Mouse (Mus musculus) right cerebral cortex, postnatal 36 days (tissue): ENCODE results near the gene C1qc.

Experiments
- DNase-seq, 2 experiments: peaks; one replicate each; pipeline ENCODE4 v3.0.0; 2022; ENCODE audit warnings: low spot score in 2 of 2, mixed read lengths in 1 of 2

Gene C1qc

GRCm38 (mm10) chr4:136892811-136893210, at the start of gene C1qc:
Gene C1qc, minus strand, starts transcription at chr4:136893065.
- peak in 1 of 2 experiments; percentile 13 for DNase-seq

DNA sequence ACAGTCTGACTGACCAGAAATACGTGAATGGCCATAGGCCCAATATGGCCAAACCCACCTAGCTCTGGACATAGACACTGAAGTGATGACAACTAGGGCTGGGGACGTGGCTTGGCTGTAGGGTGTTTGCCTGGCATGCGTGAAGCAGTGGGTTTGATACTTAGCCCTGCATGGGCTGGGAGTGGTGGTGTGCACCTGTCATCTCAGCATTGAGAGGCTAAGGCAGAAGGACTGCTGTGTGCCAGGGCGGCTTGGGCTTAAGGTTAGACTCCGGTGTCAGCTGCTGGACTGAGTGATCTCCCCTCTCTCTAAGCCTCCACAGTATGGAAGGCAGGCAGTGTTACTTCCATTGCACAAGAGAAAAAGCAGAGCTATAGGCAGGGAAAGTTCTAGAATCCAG, 45.1 kb upstream of the C1qc start:
- DNase-seq, result no peak

DNA sequence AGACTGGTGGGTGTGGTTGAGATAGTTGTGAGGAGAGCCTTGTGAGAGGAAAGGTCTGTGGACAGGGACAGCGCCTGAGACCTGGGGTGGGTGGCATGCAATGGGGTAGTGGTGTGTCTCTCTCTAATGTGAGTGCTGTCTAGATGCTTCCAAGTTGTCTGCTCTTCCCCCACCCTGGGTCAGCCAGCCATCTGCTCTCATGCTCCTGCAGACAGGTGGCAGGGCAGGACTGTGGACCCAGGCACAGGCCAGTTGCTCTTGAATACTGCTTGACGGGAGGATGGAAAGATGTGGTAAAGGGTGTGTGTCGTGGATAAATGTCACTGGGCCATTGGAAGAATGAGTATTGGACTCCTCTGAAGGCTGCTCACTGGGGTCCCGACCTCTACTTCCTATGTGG, 44.5 kb upstream of the C1qc start:
- DNase-seq, result no peak

DNA sequence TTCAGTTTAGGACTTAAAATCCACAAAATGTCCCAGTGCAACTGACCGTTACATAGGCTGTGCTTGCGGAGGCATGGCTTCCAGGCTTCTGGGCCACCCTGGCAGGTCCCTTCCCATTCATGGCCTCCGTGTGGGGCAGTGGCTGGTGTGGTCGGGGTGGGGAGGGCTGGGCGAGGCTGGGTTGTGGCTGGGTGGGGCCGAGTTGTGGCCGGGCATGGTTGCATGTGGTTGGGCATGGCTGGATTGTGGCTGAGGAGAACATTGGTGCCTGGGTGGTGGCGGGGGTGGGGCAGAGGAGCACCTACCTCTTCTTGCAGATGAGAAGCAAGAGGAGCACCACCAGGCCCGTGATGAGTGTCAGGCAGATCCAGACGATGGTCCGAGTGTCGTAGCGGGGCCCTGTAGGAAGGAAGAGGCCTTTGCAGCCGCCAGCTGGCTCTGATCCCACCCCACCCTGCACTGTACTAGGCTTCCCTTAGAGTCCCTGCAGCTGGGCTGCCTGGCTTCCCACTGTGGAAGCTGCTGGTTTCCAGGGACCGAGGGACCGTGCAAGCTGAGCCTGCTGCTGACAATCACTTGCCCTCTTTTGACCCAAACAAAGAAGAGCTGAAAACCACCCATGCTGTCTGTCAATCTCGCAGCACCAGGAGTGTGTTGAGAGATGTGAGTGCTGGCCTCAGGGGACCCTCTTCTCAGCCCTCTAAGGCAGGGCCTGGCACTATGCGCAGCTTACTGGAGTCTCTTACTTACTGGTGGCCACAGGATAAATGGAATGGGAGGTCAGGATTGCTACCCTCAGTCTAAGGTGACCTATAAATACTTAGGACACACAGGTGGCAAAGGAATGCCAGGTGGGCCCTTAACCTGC, 42.1 kb upstream of the C1qc start:
- no peak for DNase-seq

- no peak for DNase-seq
Measured at GRCm38 (mm10) chr4:136930474-136930873, 37.6 kb upstream of the C1qc start.

DNA sequence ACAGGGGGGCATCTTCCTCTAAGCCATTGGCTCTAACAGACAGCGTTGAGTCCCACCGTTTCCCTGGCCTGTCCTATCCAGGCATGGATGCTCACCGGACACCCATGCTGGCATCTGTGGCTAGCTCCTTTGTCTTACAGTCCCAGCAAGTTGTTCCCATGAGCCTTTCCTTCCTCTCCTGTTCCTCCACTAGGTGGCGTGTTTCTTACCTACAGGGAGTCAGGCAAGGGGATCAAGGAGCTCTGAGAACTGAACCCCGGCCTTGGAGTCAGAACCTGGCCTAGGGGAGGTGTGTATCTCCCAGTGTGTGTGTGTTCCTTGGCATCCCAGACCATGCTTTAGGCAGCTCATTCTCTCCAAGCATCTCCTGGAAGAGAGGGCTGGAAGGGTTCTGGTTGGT, 36.1 kb upstream of the C1qc start:
- DNase-seq, result no peak

- no peak for DNase-seq
Measured at GRCm38 (mm10) chr4:136925804-136926203, 32.9 kb upstream of the C1qc start.

- no peak for DNase-seq
Measured at GRCm38 (mm10) chr4:136924529-136924928, 31.7 kb upstream of the C1qc start.

DNA sequence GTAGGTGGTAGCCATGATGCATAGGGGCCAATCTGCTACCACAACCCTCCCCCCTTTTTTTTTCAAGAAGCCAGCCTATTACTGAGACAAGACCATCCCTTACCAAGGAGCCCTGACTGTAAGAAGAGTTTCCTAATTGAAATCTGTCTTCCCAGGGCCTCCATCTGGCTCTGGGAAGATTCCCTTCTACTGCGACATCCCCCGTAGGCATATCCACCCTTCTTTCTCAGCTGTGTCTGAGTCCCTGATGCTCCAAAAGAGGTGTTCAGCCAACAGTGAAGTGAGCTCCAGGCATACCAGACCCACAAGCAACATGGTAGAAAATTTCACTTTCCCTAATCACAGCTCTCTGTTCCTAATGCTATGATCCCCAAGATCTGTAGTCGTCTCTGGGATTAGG, 26.7 kb upstream of the C1qc start:
- no peak for DNase-seq

- DNase-seq, result no peak
Measured at GRCm38 (mm10) chr4:136918834-136919233, 26.0 kb upstream of the C1qc start.

GRCm38 (mm10) chr4:136917165-136917524, 24.3 kb upstream of the C1qc start:
- DNase-seq, result no peak

DNA sequence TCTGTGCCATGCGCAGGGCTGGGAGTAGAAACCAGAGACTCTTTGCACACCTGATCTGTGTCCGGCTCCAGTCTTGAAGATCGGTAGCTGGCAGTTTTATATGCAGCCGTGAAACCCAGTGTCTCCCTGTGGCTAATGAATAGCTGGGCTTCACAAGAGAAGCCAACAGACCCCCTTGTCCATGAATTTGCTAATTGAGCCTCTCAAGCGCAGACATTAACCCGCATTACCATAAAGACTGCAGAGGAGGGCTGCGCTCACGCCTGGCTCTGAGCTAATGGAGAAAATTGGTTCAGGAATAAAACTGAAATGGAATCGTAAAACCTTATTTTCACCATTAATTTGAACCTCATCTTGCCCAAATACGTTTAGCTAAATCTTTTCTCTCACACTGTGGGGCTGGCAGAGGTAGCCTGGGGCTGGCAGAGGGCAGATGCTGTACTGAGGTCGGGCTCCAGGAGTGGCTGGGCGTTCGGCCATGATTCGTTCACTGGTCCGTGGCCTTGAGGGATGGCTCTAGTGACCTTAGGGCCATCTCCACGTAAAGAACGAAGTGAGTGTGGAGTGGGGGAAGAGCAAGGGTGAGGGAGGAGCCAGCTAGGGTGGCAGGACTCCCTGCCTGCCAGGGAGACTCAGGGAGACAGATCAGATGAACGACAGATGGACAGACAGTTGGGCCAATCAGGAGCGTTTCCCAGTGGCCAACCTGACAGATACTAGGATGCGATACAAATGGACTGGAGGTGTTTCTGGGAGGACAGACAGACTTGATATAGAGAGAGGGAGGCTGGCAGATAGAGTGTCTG, 23.7 kb upstream of the C1qc start:
- no peak for DNase-seq

GRCm38 (mm10) chr4:136912841-136913240, 20.0 kb upstream of the C1qc start:
- DNase-seq, result no peak

GRCm38 (mm10) chr4:136911804-136912203, 18.9 kb upstream of the C1qc start:
- no peak for DNase-seq

- no peak for DNase-seq
Measured at GRCm38 (mm10) chr4:136911211-136911646, 18.4 kb upstream of the C1qc start.

GRCm38 (mm10) chr4:136907809-136908208, 14.9 kb upstream of the C1qc start:
- no peak for DNase-seq

DNA sequence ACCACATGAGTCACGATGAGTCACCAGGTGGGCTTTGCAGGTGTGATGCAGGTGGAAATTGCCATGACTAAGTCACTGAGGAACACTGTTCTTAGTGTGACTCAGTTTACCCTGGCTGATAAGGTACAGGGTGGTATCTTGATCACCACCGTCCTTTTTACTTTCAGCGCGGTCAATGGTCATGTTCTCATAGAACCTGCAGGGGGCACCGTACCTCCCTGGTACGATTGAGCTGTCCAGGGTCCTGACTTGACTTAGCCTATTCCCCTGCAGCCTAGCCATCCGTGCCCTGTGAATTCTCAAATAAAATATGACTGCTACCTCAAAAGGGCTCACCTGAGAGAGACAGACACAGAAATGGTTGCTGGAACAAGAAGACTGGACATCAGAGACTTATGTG, 14.2 kb upstream of the C1qc start:
- DNase-seq, result no peak

DNA sequence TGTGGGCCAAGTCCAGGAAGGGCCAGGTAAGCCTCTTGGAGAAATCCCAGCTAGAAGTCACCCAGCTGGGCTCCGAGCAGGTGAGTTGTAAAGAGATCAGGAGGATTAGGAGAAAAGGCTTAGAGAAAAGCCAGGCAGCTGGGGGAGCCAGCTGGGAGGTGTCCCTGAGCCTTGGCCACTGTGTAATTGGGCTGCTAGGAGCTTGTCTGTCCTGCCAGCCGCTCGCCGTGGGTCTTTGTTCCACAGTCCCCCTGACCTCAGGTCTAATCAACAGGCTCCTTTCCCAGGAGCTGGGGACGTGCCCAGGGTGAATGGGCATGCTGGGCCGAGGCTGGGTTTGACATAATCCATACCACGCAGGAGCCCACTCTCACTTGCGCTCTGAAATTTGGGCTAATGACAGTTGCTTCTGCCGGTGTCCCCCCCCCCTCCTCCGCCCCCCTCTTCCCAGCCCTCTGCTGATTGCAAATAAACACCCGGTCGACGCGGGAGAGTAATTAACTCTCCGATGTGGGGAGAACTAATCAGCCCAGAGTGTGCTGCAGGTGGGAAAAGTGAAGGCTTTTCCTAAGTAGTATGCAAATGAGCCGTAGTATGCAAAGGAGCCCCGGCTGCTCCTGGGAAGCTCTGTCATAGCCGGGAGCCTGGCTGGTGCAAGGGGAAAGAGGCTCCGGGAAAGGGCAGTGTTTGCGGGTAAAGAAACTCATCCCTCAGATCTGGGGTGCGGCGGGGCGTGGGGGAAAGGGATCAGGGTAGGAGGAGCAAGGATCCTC, 12.1 kb upstream of the C1qc start:
- DNase-seq, result no peak

- no peak for DNase-seq
Measured at GRCm38 (mm10) chr4:136899154-136899553, 6.3 kb upstream of the C1qc start.

- no peak for DNase-seq
Measured at GRCm38 (mm10) chr4:136898637-136899036, 5.8 kb upstream of the C1qc start, which contains the start of gene C1qa. Gene C1qa, minus strand, starts transcription at chr4:136898803.

GRCm38 (mm10) chr4:136898084-136898598, 5.3 kb upstream of the C1qc start:
- DNase-seq, result no peak

DNA sequence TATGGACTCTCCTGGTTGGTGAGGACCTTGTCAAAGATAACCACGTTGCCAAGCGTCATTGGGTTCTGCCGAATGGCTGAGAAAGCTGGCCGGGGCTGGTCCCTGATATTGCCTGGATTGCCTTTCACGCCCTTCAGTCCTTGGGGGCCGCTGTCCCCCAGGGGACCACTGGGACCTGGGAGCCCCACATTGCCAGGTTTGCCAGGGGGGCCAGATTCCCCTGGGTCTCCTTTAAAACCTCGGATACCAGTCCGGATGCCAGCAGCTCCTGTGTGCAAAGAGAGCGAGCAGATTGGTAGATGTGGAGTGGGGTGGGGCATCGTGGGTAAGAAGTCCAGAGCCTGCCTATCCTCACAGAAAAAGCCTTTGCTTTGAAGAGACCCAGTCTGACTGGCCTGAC, 3.6 kb upstream of the C1qc start:
- no peak for DNase-seq
